Mouse (Mus musculus) kidney, adult 2 months (tissue): ENCODE measurements around the gene Marc2.
A peak's percentile ranks its signal among the peaks of the same experiment; 100 is the strongest.

Source experiments
- CTCF ChIP-seq: fragments of 200-500 bp; conservative IDR thresholded peaks from 2 replicates; pipeline ENCODE4 v1.5.1; 2011; ENCODE audit warnings: low read depth, mild to moderate bottlenecking, control low read depth, low read length, moderate library complexity, mixed read lengths; ENCODE audit not compliant: insufficient read depth, insufficient read length
- POLR2A ChIP-seq: fragments of 200-500 bp; IDR thresholded peaks from one replicate; pipeline ENCODE4 v1.6.1; 2011; ENCODE audit warnings: low read depth, low read length, control low read depth

GRCm38 (mm10) chr1:184825093-184825492 lies 21.2 kb downstream of the Marc2 start:
- TF ChIP-seq POLR2A = no peak
- peak; percentile 44 for TF ChIP-seq CTCF
